Mouse (Mus musculus) erythroblast, adult 5-6 weeks (primary cell): Measurements from ENCODE around the gene Bcas2. TPM values are rescaled to one million over a fixed set of nuclear protein-coding genes. Genes with fewer than 3 reads are reported as not detected.
"Not testable (repeated sequence)": the region's sequence is repeated elsewhere in the genome, so short reads cannot be mapped to it uniquely, and the experiment has no call there.

ENCODE experiments used
- ATAC-seq: replicated peaks from 2 replicates; pipeline ENCODE4 v1.8.0; 2016; ENCODE audit warnings: moderate number of reproducible peaks, mild to moderate bottlenecking, moderate TSS enrichment, inconsistent platforms; ENCODE audit not compliant: poor library complexity, low FRiP score, severe bottlenecking
- total RNA-seq, 2 experiments: library from RNA; stranded (forward) in 1 of 2; stranded (reverse) in 1 of 2; fragments of 150-400 nt in 1 of 2; fragments of 200-764, 138-1000 nt in 1 of 2; gene quantifications; 2 replicates each; pipeline versions ENCODE4 v1.2.3 to v1.2.4; 2015 to 2017; ENCODE audit warnings: low replicate concordance in 2 of 2

Gene Bcas2
- total RNA-seq, 2 experiments from 2014 or later: 26.7 to 49.1 TPM

DNA sequence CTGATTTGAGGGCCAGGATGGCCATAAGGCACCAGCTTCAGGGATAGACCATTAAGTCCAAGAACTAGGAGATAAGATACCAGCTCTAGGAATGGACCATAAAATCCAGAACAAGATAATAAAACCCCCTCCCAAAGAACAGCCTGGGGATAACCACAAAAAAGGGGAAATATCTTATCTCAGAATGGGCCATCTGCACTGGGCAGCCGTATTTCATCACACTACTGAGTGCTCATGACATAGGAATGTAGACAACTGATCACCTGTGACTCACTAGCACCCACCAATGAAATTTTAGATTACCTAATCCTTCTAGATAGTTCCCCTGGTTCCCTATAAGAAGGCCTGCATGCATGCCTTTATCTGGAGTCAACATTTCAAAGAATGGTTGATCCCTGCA, 40.7 kb downstream of the Bcas2 start:
- ATAC-seq: no peak

- no peak for ATAC-seq
These were observed 42.1 kb downstream of the Bcas2 start for GRCm38 (mm10) chr3:103213537-103213936.

DNA sequence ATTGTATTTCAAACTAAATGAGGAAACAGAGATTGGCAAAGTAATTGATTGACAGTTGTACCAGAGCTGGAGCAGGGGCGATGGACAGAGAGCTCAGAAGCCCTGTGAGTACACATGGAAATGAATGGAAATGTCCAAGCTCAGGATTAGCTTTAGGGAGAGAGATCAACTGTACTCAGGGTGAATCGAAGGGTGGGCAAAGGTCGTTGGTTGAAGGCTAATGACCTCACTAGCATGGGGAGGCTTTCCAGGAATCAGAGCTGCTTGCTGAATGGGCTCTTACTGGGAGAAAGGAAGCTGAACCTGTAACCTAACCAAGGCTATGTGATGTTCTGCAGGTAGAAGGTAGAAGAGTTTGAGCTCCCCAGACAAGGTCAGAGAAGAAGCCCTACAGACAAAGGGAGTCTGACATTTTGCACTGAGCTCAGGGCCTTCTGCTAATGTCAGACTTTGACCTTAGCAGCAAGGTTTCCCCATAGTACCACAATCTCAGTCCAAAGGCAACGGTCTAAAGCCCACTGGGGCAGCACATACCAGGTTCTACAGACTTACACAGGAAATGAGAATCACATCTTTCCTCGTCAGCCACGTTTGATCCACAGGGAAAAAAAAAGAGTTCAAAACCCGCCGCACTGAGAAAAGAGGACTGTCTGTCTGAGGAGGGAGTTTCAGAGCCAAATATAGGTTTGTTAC, 43.3 kb downstream of the Bcas2 start:
- no peak for ATAC-seq

DNA sequence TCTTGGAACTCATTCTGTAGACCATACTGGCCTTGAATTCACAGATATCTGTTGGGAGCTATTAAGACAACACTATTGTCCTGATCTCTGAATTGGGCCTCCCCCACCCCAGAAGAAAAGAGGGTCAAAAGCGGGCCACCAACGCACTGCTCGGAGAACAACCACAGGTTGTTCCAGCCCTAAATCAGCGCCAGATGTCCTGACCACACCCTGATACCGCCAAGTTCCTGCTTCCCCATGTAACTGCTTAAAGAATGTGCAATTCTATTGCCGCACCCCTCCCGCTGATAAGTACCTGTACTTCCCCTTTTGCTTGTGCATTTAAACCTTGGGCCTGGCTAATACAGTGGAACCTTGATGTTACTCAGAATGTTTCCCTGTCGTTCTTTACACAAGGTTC, 43.9 kb downstream of the Bcas2 start:
- not testable (repeated sequence) for ATAC-seq

GRCm38 (mm10) chr3:103221435-103221834, 50.0 kb downstream of the Bcas2 start:
- no peak for ATAC-seq

DNA sequence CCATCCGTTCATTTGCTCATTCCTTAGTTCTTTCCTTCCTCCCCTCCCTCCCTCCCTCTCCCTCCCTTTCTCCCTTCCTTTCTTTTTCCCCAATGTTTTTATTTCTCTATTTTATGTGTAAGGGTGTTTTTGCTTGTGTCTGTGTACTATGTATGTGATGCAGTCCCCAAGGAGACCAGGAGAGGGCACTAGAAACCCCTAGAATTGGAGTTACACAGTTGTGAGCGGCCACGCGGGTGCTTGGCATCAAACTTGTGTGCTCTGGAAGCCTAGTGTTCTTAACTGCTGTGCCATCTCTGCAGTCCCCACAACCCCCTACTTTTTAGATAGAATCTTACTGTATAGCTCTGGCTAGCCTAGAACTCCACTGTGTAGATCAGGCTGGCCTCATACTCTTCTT, 52.3 kb downstream of the Bcas2 start:
- ATAC-seq: no peak; the same call in 1 of the 2 replicates

GRCm38 (mm10) chr3:103224231-103224765, 52.8 kb downstream of the Bcas2 start:
- no peak for ATAC-seq

DNA sequence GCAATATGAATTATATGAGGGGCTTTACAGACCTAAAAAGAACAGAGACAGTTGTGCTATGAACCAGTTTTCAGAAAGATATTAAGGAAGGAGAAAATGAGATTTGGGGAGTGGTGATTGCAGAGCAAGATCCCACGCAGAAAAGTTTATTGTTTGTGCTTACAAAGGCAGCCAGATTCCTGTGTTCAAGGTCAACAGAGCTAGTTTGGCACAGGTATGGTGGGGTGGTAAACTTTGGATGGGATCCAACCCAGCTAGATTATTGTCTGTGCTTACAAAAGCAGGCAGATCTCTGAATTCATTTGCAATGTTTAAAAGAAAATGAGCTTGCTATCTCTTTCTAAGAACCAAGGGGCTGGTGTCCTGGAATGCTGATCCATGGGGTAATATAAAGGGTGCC, 56.3 kb downstream of the Bcas2 start:
- no peak for ATAC-seq

Other genes with a start within 250 kb of the Bcas2 start
- gene Sycp1, start 235.6 kb upstream of the Bcas2 start, total RNA-seq (2015; ENCODE audit: low replicate concordance): not detected in 2 replicates
- gene Sycp1, start 235.6 kb upstream of the Bcas2 start, total RNA-seq (2017; ENCODE audit: low replicate concordance): not detected in 2 replicates
- gene Nr1h5, start 207.5 kb upstream of the Bcas2 start, total RNA-seq (2015; ENCODE audit: low replicate concordance): not detected in 2 replicates
- not detected in 2 replicates for gene Nr1h5, start 207.5 kb upstream of the Bcas2 start, total RNA-seq (2017; ENCODE audit: low replicate concordance)
- gene Sike1, start 175.9 kb upstream of the Bcas2 start, total RNA-seq (2015; ENCODE audit: low replicate concordance): 4.4 and 11.7 TPM in 2 replicates
- gene Sike1, start 175.9 kb upstream of the Bcas2 start, total RNA-seq (2017; ENCODE audit: low replicate concordance): 3.6 and 7.9 TPM in 2 replicates
- gene Csde1, start 151.2 kb upstream of the Bcas2 start, total RNA-seq (2015; ENCODE audit: low replicate concordance): 84.4 and 89.9 TPM in 2 replicates
- gene Csde1, start 151.2 kb upstream of the Bcas2 start, total RNA-seq (2017; ENCODE audit: low replicate concordance): 216 and 294 TPM in 2 replicates
- gene Nras, start 113.4 kb upstream of the Bcas2 start, total RNA-seq (2015; ENCODE audit: low replicate concordance): 23.4 and 42.7 TPM in 2 replicates
- gene Nras, start 113.4 kb upstream of the Bcas2 start, total RNA-seq (2017; ENCODE audit: low replicate concordance): 26.6 and 29.6 TPM in 2 replicates
- not detected in 2 replicates for gene Ampd1, start 97.6 kb upstream of the Bcas2 start, total RNA-seq (2015; ENCODE audit: low replicate concordance)
- 0.26 TPM in 1 of 2 replicates, not detected in the other for gene Ampd1, start 97.6 kb upstream of the Bcas2 start, total RNA-seq (2017; ENCODE audit: low replicate concordance)
- gene Dennd2c, start 69.1 kb upstream of the Bcas2 start, total RNA-seq (2015; ENCODE audit: low replicate concordance): 141 and 144 TPM in 2 replicates
- gene Dennd2c, start 69.1 kb upstream of the Bcas2 start, total RNA-seq (2017; ENCODE audit: low replicate concordance): 178 and 191 TPM in 2 replicates
- 37.9 and 48.3 TPM in 2 replicates for gene Trim33, start 107.6 kb downstream of the Bcas2 start, total RNA-seq (2015; ENCODE audit: low replicate concordance)
- 12.9 and 31.5 TPM in 2 replicates for gene Trim33, start 107.6 kb downstream of the Bcas2 start, total RNA-seq (2017; ENCODE audit: low replicate concordance)